Mouse (Mus musculus) right cerebral cortex, adult 18-20 months (tissue): ENCODE data around the gene Ddit4.
A peak's percentile ranks its signal among the peaks of the same experiment; 100 is the strongest.
"Not testable (repeated sequence)": the region's sequence is repeated elsewhere in the genome, so short reads cannot be mapped to it uniquely, and the experiment has no call there.

Source experiments
- DNase-seq: peaks from one replicate; pipeline ENCODE4 v3.0.0; 2022; ENCODE audit warnings: mixed read lengths

The Ddit4 gene

GRCm38 (mm10) chr10:59951211-59952151 is at the start of gene Ddit4:
Ddit4 (minus strand) TSS chr10:59951834.
- peak; percentile 100 for DNase-seq

- DNase-seq, result no peak
Measured at GRCm38 (mm10) chr10:59999057-59999456, 47.4 kb upstream of the Ddit4 start.

- peak; percentile 53 for DNase-seq
Measured at GRCm38 (mm10) chr10:59997591-59997990, 46.0 kb upstream of the Ddit4 start.

- DNase-seq, result no peak
Measured at GRCm38 (mm10) chr10:59995889-59996288, 44.3 kb upstream of the Ddit4 start.

DNA sequence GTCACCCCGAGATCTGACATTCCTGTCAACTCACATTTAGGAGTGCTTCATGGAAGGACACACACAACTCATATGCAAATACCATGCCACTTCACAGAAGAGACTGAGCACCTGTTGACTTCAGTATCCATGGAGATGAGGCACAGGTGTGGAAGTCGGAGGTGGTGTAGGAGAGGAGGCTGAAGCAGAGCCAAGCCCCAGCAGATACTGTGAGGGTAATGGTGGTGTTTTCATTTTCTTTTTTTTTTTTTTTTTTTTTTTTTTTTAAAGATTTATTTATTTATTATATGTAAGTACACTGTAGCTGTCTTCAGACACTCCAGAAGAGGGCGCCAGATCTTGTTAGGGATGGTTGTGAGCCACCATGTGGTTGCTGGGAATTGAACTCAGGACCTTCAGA is 42.2 kb upstream of the Ddit4 start:
- not testable (repeated sequence) for DNase-seq

DNA sequence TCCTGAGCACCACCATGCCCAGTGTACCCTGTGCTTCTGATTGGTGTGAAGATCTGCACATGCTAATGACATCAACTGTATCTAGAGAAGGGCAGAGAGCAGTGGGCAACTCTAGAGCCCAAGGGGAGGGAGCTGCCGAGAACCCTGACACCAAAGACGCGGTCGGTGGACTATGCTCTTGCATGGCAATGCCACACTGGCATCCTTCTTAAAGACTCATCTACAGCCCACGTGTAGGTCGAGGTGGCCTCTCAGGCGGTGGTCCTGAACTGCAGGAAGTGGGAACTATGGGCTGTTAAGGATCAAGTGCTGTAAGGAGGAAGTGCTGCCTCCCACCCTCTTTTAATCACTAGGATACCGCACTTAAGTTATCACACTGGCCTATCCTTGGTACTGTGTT is 40.4 kb upstream of the Ddit4 start:
- DNase-seq, result no peak

DNA sequence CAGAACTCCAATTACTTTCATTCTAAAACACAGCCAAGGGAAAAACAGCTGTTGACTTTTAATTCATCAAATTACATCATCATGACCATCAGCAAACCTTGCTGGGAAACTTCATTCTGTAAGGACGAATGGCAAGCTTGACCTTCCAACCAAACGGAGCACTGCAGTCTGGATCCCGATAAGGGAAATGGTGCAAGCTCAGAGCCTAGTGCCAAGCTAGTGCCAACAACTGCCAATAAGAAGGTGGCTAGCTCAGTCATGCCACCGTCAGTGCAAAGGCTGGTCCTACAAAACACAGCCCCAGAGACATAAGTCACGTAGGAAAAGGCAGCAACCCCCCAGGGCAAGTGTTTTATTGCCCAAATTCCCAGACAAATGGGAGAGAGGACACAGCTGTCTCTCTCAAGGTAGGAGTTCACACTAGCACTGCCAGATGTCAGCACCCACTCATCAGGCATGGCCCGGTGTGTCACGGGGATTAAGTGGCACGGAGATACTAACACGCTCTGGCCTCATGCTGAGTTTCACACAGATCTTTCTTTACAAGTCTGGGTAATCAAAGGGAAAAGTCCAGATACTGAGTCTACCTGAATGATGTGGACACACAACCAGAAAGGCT is 39.7 kb upstream of the Ddit4 start:
- no peak for DNase-seq

DNA sequence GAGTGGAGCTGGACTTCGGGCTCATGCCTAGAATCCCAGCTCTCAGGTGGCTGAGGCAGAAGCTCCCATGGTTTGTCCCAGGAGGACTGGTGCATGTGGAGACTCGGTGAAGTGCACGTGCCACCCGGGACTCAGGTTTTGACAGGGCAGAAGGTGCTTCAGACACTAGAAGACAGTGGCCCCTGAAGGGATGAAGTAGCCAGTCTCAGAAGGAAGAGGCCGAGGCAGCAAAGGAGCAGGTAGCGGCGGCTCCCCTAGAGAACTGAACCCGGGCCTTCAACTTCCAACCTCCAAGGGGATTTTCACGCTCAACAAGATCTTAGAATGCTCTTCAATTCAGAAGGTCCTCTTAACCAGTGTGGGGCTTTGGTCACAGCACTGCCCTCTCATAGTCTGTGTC is 38.8 kb upstream of the Ddit4 start:
- no peak for DNase-seq

DNA sequence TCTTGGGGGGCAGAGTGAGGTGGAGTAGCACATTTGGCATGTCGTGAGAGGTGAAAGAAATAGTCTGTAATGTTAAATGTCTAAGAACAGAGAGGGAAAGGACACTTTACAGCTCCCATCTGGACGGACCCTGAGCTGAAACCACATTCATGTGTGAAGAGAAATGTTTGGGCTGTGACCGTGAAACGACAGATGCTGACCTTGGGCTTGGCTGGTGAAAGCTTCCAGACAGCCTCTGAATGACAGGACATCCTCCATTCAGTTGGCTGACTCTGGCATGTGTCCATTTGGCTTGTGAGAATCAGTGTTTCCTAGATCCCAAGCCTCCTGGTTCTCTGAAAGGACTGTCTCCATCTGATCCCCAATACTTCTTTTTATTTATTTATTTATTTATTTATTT is 36.4 kb upstream of the Ddit4 start:
- no peak for DNase-seq

GRCm38 (mm10) chr10:59982379-59982873 is 30.8 kb upstream of the Ddit4 start:
- no peak for DNase-seq

DNA sequence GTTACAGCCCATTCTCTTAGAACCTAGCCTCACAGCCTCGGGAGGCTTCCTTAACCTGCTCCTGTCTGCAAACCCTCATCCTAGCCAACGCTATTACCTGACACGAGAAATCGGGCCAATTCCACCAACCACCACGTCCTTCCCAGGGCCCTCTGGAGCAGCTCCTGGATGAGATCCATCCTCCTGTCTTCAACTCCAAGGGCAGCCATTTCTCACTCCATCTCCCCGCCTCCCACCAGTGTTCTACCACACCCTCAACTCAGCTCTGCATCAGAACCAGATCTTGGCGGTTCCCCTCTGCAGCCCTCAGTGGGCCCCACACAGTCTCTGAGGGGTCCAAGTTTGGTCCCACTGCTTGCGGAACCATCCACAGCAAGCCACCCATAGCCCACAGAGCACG is 30.2 kb upstream of the Ddit4 start:
- DNase-seq, result no peak

DNA sequence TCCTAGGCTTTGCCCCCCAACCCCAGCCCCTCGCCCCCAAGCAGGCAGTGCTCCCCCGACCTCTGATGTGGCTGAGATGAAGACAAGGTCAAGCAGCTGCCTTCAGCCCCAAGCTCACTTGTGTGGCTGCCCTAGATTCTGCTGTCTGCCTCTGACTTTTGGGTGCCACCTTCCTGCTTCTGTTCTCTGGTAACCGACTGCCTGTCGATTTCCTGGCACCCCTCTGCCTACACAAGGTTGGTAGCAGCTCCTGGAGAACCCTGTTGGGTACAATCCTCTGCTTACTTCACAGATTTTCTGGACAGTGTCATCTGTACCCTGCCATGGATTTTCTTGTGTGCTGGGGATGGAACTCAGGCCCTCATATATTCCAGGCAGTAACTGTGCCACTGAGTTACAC is 29.7 kb upstream of the Ddit4 start:
- DNase-seq, result no peak

GRCm38 (mm10) chr10:59980815-59981244 is 29.2 kb upstream of the Ddit4 start:
- DNase-seq, result no peak

GRCm38 (mm10) chr10:59978873-59979743 is 27.5 kb upstream of the Ddit4 start:
- peak; percentile 46 for DNase-seq

DNA sequence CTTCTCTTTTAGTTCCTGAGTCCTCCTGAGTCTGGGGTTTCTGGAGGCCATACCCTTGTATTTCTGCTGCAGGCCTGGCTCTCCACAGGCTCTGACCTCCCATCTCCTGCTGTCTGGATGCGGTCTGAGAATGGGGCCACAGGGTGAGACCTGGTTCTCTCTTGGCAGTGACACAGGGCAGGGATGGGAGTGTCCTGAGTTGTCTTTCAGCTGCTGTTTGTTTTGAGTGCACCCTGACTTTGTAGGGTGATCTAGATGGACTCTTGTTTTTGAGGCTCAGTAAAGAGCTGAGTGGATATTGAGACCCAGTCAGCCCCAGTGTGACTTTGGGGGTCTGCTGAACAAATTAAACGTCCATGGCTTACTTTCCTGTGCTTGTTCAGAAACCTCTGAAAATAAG is 26.8 kb upstream of the Ddit4 start:
- DNase-seq, result no peak

DNA sequence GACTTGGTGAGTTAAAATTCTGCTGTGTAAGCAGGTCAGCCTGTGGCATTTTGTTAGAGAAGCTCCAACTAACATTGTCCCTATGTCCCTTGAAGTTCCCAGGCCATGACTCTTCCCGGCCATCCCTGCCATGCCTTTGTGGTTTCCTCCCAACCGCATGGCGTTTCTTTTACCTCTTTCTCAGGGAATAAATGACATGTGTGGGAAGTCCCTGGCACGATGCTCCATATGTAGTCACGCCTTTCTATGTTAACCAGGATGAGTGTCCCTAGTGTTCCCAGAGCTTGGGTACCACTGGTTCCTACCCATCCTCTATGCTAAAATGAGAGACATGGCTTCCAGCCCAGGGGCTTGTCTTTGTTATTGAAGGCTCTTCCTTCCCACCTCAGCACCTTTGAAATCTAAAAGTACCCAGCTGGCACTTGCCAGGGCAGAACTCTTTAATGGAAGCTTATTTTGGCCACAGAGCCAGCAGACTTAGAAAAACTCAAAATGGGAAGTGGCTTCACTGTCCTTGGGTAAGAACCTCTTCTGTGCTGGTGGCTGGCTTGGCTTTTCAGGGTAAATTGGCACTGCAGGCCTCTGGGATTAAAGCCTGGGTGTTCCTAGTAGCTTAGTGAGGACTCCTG is 26.2 kb upstream of the Ddit4 start:
- DNase-seq, result no peak

GRCm38 (mm10) chr10:59977141-59977540 is 25.5 kb upstream of the Ddit4 start:
- DNase-seq, result no peak

DNA sequence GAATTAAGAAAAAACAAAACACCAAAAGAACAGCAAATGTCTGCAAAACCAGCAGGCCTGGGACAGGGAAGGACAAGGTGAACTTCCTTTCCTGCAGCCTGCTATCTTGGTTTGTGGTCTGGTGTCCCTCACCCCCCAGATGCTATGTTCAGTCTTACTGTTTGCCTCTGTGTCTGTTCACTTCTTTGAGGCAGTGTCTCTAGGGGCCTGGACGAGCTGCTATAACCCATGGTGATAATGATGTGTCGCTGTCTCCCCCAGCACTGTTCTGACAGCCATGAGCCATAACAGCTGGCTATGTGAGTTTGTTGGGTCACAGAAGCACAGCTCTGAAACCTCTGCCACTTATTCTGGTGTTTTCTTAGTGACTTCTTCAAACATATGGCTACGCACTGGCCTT is 23.2 kb upstream of the Ddit4 start:
- DNase-seq, result no peak

GRCm38 (mm10) chr10:59974191-59974664 is 22.6 kb upstream of the Ddit4 start:
- DNase-seq, result peak; percentile 80

DNA sequence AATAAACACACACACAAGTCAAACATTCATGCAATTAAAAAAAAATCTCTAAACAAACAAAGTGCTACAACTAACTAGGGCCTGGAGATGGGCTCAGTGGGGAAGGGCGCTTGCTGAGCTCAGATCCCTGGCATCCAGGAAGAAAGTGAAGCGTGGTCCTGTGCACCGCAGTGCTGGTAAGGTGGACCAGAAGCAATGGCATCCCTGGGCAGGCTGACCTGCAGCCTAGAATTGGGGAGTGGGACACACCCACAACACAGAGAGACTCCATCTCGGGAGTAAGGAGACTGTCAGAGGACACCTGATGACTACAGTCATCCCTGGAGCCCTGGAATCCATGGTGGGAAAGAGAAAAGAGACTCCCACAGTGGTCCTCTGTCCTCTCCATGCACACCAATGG is 21.8 kb upstream of the Ddit4 start:
- DNase-seq, result no peak

DNA sequence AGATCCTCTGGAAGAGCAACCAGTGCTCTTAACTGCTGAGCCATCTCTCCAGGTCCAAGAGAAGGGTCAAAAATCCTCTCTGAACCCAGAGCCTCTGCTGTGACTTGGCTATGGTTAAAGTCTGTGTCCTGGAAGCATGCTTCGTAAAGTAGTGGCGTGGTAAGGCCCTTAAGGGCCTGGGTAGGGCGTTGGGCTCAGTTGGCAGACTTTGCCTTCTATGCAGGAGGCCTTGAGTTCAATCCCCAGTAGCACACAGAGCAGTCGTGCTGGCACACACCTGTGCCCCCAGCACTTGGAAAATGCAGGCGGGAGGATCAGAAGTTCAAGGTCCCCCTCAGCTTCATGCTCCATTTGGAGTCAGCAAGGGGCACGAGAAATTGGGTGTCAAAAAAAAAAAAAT is 21.4 kb upstream of the Ddit4 start:
- no peak for DNase-seq

DNA sequence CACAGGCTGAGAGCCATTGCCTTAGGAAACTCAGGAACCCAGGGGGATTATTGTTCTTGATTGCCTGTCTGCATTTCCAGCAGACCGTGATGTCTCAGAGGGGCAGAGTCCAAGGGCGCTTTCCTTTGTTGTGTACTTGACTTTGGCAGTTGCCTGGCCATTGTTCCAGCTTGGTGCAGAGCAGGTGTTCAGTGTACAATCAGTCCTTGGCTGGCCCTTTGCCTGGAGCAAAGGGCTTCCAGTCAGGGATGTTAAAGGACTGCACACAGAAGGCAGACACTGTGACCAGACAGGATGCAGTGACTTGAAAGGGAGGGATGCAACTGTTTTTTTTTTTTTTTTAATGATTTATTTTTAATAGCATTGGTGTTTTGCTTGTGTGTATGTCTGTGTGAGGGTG is 20.9 kb upstream of the Ddit4 start:
- no peak for DNase-seq
